Mouse (Mus musculus) small intestine, adult 2 months (tissue): ENCODE data around the gene Il17re.

Experiments
- CTCF ChIP-seq: fragments of 200-500 bp; IDR thresholded peaks from 2 replicates; pipeline ENCODE4 v1.5.1; 2012; ENCODE audit warnings: low read depth, mild to moderate bottlenecking, control low read depth, inconsistent platforms, low read length, moderate library complexity, mixed read lengths; ENCODE audit not compliant: insufficient replicate concordance, insufficient read length; ENCODE audit errors: extremely low read depth
- POLR2A ChIP-seq: fragments of 200-500 bp; IDR thresholded peaks from 2 replicates; pipeline ENCODE4 v1.6.1; 2012; ENCODE audit warnings: low read depth, mild to moderate bottlenecking, control low read depth, inconsistent platforms, low read length, moderate library complexity

- no peak for TF ChIP-seq POLR2A
- no peak for TF ChIP-seq CTCF
Observed at GRCm38 (mm10) chr6:113487125-113487576, 28.9 kb downstream of the Il17re start.
